Mouse (Mus musculus) 416B (cell line): Measurements from ENCODE around the gene Arnt2.

Experiments used
- DNase-seq: peaks from one replicate; pipeline ENCODE4 v3.0.0; 2011; ENCODE audit warnings: low read depth

Gene Arnt2

GRCm38 (mm10) chr7:84409896-84410521, at the start of gene Arnt2:
Gene Arnt2 (minus strand): TSS chr7:84410176.
- DNase-seq: no peak

DNA sequence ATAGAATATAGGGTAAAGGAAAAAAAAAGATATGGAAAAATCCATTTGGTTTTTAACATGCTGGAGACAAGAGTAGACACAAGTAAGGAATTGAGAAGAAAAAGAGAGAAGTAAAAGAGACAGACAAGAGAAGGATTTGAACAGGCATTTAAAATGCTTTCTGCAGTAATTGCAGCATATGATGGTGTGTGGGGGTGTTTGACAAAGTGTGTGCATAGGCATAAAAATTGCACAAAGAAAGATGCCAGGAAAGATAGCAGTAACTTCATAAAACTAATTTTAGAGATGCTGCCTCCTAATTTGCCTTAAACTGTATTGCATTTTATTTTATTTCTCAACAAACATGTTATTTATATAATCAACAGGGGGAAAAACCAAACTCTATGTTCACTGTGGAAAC, 41.7 kb upstream of the Arnt2 start:
- DNase-seq: no peak

DNA sequence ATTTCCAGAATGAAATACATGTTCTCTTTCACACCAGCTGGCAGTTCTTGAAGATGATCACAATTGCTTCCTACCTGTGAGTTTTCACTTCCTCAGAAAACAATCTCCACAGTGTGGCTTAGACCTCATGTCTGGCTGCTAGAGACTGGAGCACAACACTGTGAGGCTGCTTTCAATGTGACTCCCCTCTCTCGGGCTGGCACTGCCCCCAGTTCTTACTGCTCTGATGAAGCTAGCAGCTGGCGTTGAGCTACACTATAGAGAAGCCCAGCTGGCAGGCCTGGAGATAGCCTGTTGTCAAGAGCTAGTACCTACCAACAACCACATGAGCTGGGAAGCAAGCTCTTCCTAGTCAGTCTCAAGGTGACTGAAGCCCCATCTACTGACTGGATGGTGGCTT, 39.1 kb upstream of the Arnt2 start:
- DNase-seq: no peak

DNA sequence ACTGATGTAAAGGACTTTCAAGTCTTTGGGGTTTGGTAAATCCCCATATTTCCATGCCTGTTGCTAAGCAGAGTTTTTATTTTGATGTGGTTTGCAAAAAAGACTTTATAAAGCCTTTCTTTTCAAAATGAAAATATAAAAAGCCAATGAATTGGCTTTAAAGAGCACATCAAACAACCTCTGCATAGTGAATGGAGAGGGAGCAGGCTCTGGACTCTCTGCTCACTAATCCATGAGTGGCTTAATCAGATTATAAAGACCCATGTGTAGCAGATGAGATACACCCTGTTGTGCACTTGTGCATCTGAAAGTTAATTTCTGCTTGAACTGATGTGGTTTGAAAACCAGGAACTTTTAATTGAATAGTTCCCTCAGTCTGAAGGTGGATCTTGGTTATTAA, 38.5 kb upstream of the Arnt2 start:
- DNase-seq: no peak

GRCm38 (mm10) chr7:84447740-84448435, 37.9 kb upstream of the Arnt2 start:
- DNase-seq: no peak

- DNase-seq: peak; percentile 81
Measured at GRCm38 (mm10) chr7:84447060-84447459, 37.1 kb upstream of the Arnt2 start.

- no peak for DNase-seq
Measured at GRCm38 (mm10) chr7:84442343-84442911, 32.5 kb upstream of the Arnt2 start.

GRCm38 (mm10) chr7:84439606-84440005, 29.6 kb upstream of the Arnt2 start:
- no peak for DNase-seq

- DNase-seq: no peak
Measured at GRCm38 (mm10) chr7:84434901-84435300, 24.9 kb upstream of the Arnt2 start.

- no peak for DNase-seq
Measured at GRCm38 (mm10) chr7:84432151-84432550, 22.2 kb upstream of the Arnt2 start.

DNA sequence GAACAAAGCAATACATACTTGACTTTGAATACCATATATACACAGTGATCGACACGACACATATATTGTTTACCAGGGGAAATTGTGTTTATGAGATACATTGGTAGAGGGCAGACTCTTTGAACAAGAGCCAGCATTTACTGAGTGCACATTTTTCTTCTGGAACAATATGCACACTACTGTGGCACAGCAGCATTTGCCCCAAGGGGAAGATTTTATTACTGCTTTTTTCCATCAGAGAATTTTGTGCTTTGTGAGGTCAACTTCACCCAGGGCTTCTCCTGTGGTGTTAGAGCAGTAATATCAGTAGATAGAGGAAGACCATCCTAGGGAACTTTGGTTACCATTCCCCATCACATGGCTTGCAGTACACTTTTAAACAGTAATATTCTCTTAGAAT, 17.2 kb upstream of the Arnt2 start:
- no peak for DNase-seq

DNA sequence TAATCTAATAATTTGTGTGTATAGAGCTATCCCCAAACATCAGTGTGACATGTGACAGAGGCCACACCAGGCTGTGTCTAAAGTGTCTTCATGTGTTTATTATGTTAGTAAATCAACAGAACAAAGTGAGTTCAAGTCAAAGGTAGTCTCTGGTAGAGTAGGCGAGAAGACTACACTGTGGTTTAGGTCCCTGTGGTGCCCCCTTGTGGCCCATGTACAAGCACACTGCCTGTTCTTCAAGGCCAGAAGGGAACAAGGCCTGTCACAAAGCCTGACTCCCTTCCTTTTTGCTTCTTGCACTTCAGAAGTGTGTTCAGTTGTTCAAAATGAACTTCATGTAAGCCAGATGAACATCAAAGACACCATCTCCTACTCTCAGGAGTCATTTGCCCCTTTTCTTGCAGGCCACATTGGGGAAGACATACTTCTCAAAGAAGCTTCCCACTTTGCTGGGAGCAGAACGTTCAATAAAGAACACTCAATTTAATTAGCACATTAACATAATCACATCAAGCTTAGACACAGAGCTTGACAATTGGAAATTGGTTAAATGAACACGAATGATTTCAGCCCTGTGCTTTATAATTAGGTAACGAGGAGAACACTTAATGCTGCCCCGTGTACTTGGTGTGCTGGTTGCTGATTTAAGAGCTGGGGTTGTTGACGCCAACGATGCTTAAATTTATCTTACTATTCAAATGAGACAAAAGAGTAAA, 14.9 kb upstream of the Arnt2 start:
- peak; percentile 57 for DNase-seq

DNA sequence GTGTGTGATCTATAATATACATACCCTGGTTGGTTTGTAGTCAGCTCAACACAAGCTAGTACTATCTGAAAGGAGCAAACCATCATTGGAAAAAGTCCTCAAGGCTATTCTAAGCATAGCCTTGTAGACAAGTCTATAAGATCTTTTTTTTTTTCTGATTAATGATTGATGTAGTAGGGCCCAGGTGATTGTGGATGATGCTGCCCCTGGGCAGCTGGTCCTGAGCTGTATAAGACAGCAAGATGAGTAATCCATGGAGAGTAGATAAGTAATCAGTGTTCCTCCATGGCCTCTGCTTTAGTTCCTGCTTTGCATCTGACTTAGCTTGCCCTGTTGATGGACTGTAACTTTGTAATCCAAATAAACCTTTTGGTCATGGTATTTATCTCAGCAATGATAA, 11.8 kb upstream of the Arnt2 start:
- DNase-seq: no peak

GRCm38 (mm10) chr7:84421291-84421665, 11.3 kb upstream of the Arnt2 start:
- peak; percentile 1 for DNase-seq

- DNase-seq: no peak
Measured at GRCm38 (mm10) chr7:84420581-84421290, 10.8 kb upstream of the Arnt2 start.

GRCm38 (mm10) chr7:84417441-84417840, 7.5 kb upstream of the Arnt2 start:
- no peak for DNase-seq

GRCm38 (mm10) chr7:84412570-84412969, 2.6 kb upstream of the Arnt2 start:
- DNase-seq: no peak

GRCm38 (mm10) chr7:84409241-84409895, 608 bp downstream of the Arnt2 start:
- no peak for DNase-seq

DNA sequence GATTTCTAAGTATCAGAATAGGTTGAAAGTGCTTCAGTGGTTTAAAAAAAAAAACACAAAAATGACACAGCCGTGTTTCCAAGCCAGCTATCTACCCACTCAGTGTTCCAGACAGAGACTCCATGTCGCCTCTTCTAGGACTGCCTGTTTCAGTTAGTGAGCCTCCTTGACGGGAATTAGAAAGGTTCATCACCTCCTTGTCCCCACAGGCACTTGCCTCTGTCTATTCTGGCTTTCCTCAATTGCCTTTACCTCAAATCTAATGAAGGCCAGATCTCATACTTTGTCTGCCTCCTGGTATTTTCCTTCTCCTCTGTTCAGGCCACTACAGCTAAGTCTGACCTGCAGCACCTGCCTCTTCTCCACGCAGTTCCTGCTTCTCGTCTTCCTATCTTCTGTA, 1.7 kb downstream of the Arnt2 start:
- no peak for DNase-seq

DNA sequence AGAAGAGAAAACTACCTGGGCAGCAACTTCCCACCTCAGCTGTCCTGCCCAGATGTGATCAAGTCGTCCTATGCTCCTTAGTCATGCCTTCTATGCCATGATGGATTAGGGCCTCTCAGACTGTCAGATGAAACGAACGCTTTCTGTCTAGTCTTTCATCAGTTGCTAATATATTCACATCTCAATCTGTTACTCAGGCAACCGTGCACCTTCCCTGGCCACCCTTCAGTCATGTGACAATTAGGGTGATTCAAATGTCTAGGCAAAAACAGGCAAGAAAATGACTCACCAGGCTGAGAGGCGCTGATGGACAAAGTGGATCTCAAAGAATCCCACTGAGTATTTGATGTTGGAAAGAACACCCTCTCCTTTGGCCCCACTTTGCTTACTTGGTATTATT, 6.6 kb downstream of the Arnt2 start:
- DNase-seq: no peak

- DNase-seq: no peak
Measured at GRCm38 (mm10) chr7:84401641-84402455, 8.1 kb downstream of the Arnt2 start.
